Mouse (Mus musculus): ENCODE measurements around the gene Tmc5. TPM values are rescaled to one million over a fixed set of nuclear protein-coding genes. Genes with fewer than 3 reads are reported as not detected.

Gene Tmc5
- polyA plus RNA-seq, 1 experiment from 2014 or later = 0.27 TPM

DNA sequence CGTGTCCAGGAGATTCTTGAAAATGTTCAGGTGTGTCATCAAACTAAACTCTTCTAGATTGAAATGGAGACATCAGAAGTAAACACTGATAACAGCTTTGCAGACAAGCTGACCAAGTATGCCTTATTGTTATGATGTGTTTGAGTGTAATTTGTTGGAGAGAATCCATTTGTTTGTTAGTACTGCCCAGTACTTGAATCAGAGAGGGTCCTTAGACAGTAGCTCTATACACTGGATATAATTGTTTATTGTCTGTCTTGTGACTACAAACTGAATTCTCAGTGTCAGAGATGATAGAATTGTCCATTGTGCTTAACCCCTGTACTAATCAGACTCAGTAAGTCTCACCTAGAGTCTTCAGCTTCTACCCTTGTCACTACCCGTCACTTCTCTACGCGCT is 121.0 kb downstream of the Tmc5 start:
- no peaks in the 10 kb centered on the region for H3K9me3 ChIP-seq (ENCODE audit: low read length)
- no peak overlapping the region for H3K27ac ChIP-seq (ENCODE audit: low read length)
- no peak for ATAC-seq (ENCODE audit: low FRiP score, low TSS enrichment)
- 95% methylated on average over 4 of the region's 4 CpGs for WGBS
- H3K9ac ChIP-seq (replicated peaks; ENCODE audit: low read length) = no peak overlapping the region
- H3K27me3 ChIP-seq (ENCODE audit: insufficient read depth, low read length) = no peaks in the 10 kb centered on the region
- H3K4me1 ChIP-seq (ENCODE audit: insufficient read depth, low read length) = peaks cover 7% of the 10 kb centered on the region; the same call in 1 of the 2 replicates
- H3K4me2 ChIP-seq (replicated peaks; ENCODE audit: low read depth, low read length) = no peak overlapping the region
- H3K4me3 ChIP-seq (ENCODE audit: low read length) = no peak overlapping the region
- H3K36me3 ChIP-seq (ENCODE audit: insufficient read depth, low read length) = peaks cover 23% of the 10 kb centered on the region; the same call in 1 of the 2 replicates

DNA sequence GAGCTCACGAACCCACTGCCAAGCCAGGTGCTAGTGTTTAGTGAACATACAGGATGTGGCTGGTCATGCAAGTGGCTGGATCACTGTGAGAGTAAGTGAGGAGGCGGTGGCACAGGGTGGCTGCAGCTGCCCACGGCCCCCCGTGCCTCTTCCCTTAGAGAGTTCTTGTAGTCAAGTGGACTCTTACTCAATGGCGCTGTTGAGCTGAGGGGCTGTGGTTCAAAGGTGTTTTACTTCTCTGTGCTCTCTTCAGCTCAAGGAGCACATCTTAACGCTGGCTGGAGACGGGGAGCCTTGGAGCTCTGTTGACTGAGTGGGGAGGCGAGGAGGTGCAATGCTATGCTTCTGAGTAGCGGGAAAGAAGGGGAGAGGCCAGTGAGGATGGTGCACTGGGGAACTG is 126.8 kb downstream of the Tmc5 start:
- WGBS = 94% methylated on average over 9 of the region's 9 CpGs
- Histone ChIP-seq H3K9ac (replicated peaks; ENCODE audit: low read length) (no peak overlapping the region), H3K9me3 (ENCODE audit: low read length) (no peaks in the 10 kb centered on the region), H3K27me3 (ENCODE audit: insufficient read depth, low read length) (no peaks in the 10 kb centered on the region), H3K4me1 (ENCODE audit: insufficient read depth, low read length) (no peaks in the 10 kb centered on the region), H3K27ac (ENCODE audit: low read length) (no peak overlapping the region), H3K4me3 (ENCODE audit: low read length) (no peak overlapping the region), H3K36me3 (ENCODE audit: insufficient read depth, low read length) (peaks cover 39% of the 10 kb centered on the region), H3K4me2 (replicated peaks; ENCODE audit: low read depth, low read length) (no peak overlapping the region)
- no peak for ATAC-seq (ENCODE audit: low FRiP score, low TSS enrichment)

Other genes with a start within 250 kb of the Tmc5 start
- gene Syt17, start 149.1 kb upstream of the Tmc5 start, polyA plus RNA-seq (2015; fragmentation: Nextera tagmentation; extraction: Ambion mirVana) = 12.6 and 13.3 TPM in 2 replicates
- 3.8 and 4.7 TPM in 2 replicates for gene Itpripl2, start 105.3 kb upstream of the Tmc5 start, polyA plus RNA-seq (2015; fragmentation: Nextera tagmentation; extraction: Ambion mirVana)
- gene Coq7, start 63.9 kb upstream of the Tmc5 start, polyA plus RNA-seq (2015; fragmentation: Nextera tagmentation; extraction: Ambion mirVana) = 144 and 158 TPM in 2 replicates
- 2.3 and 2.6 TPM in 2 replicates for gene Tmc7, start 12.6 kb upstream of the Tmc5 start, polyA plus RNA-seq (2015; fragmentation: Nextera tagmentation; extraction: Ambion mirVana)
- gene Gde1, start 108.5 kb downstream of the Tmc5 start, polyA plus RNA-seq (2015; fragmentation: Nextera tagmentation; extraction: Ambion mirVana) = 106 and 109 TPM in 2 replicates
- gene Ccp110, start 115.3 kb downstream of the Tmc5 start, polyA plus RNA-seq (2015; fragmentation: Nextera tagmentation; extraction: Ambion mirVana) = 20.0 and 21.1 TPM in 2 replicates
- 72.8 and 81.0 TPM in 2 replicates for gene Vps35l, start 142.9 kb downstream of the Tmc5 start, polyA plus RNA-seq (2015; fragmentation: Nextera tagmentation; extraction: Ambion mirVana)